Mouse (Mus musculus) left cerebral cortex, adult 2 months (tissue): ENCODE results near the gene Styx. TPM values are rescaled to one million over a fixed set of nuclear protein-coding genes. Genes with fewer than 3 reads are reported as not detected.

Experiments used
- DNase-seq, 2 experiments: peaks; one replicate each; pipeline ENCODE4 v3.0.0; 2021 to 2022; ENCODE audit warnings: low spot score in 2 of 2, mixed read lengths in 1 of 2; ENCODE audit errors: extremely low spot score in 1 of 2
- H3K27ac ChIP-seq: fragments of 200-600 bp; 2 replicates; pipeline ENCODE4 v1.8.1; 2022
- H3K4me3 ChIP-seq: fragments of 200-600 bp; 2 replicates; pipeline ENCODE4 v1.8.1; 2022
- CTCF ChIP-seq: fragments of 200-600 bp; IDR thresholded peaks from 2 replicates; pipeline ENCODE4 v1.8.1; 2022; ENCODE audit warnings: antibody characterized with exemption, mild to moderate bottlenecking, moderate library complexity
- intact Hi-C: fragments of 180-260 bp; cut with DNase I; formaldehyde crosslinking; loops from one replicate; pipeline ENCODE4 v1.15.1; 2025
- total RNA-seq, 2 experiments: library from RNA; stranded (reverse); gene quantifications; 2 replicates each; pipeline ENCODE4 v1.2.3; 2021

Styx gene
- total RNA-seq, 2 experiments from 2014 or later: 11.0 to 14.3 TPM

- intact Hi-C loops: no loop called here
- Histone ChIP-seq H3K4me3 (no peak overlapping the region), H3K27ac (no peak overlapping the region)
- DNase-seq: no peak
- TF ChIP-seq CTCF: no peak
Observed at GRCm38 (mm10) chr14:45445445-45445844, 94.6 kb downstream of the Styx start.

DNA sequence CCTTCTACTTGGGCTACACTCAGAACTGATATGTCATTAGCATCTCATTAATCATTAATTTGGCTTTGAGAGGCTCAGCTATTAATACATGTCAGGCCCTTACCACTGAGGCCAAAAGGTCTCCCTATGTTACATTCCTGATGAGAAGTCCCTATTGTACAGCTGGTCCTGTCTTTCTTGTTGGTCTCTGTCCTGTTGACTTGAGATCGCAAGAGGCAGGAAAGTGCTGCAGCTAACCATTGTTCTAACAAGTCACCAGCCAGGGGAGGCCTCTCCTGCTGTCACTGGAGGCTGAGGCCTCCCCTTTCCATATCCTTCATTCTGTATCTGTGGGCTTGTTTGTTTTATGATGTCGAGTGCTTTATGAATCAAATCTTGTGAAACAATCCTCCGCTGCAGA is 95.9 kb downstream of the Styx start:
- no peak for TF ChIP-seq CTCF
- H3K4me3 ChIP-seq: no peak overlapping the region
- no peak overlapping the region for H3K27ac ChIP-seq
- intact Hi-C loops: no loop called here
- DNase-seq: no peak

GRCm38 (mm10) chr14:45451090-45451489 is 100.2 kb downstream of the Styx start:
- TF ChIP-seq CTCF: no peak
- DNase-seq: no peak
- intact Hi-C loops: no loop called here

DNA sequence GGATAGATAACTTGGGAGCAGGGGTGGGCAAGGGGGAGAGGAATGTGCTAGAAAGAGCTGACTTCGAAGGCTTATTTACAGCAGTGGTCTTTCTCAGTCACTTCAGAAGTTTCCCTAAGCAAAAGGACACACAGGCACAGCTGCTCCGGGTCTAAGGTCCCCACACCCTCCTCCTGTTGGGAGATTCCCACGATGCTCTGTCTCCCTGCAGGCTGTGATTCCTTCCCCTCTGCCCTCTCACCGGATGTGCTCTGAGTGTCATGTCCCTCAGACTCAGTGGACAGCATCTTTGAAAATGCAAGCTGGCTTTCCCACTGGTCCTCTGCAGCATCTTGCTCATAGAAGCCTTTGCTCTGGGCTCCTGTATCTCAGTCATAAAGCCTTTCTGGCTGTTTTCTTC is 101.3 kb downstream of the Styx start:
- H3K27ac ChIP-seq: no peak overlapping the region
- H3K4me3 ChIP-seq: no peak overlapping the region
- TF ChIP-seq CTCF: no peak
- intact Hi-C loops: no loop called here
- DNase-seq: no peak

More at GRCm38 (mm10) chr14:45451090-45451489, 100.2 kb downstream of the Styx start:
- H3K27ac ChIP-seq: no peak overlapping the region
- H3K4me3 ChIP-seq: no peak overlapping the region

GRCm38 (mm10) chr14:45452861-45453512 is 102.1 kb downstream of the Styx start:
- intact Hi-C loops: no loop called here
- no peak for DNase-seq
- Histone ChIP-seq H3K4me3 (no peak overlapping the region), H3K27ac (no peak overlapping the region)
- TF ChIP-seq CTCF: no peak

- DNase-seq: no peak
- TF ChIP-seq CTCF: no peak
- intact Hi-C loops: no loop called here
- H3K27ac ChIP-seq: no peak overlapping the region
- H3K4me3 ChIP-seq: no peak overlapping the region
Observed at GRCm38 (mm10) chr14:45453538-45454233, 102.8 kb downstream of the Styx start.

- Histone ChIP-seq H3K4me3 (no peak overlapping the region), H3K27ac (no peak overlapping the region)
- TF ChIP-seq CTCF: no peak
- DNase-seq: no peak
- intact Hi-C loops: no loop called here
Observed at GRCm38 (mm10) chr14:45455651-45456501, 105.0 kb downstream of the Styx start.

GRCm38 (mm10) chr14:45456502-45456846 is 105.6 kb downstream of the Styx start:
- intact Hi-C loops: no loop called here
- DNase-seq: no peak
- Histone ChIP-seq H3K4me3 (no peak overlapping the region), H3K27ac (no peak overlapping the region)
- TF ChIP-seq CTCF: no peak

DNA sequence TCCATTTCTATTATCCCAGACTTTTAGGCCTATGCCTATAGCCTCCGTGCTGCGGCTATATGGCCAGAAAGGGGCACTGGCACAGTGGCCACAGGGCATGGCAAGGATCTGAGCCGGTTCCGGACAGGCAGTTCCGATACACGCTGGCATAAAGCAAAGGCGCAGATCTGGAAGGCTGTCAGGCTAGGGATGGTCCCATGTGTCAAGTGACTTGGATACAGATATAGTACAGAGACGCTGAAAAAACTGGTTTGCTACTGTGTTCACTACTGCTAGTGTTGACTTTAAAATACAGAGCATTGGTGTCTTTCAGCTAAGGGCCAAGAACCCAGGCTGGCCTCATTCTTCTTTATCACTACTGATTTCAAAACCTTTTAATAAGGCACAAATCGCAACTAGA is 106.1 kb downstream of the Styx start:
- no peak for TF ChIP-seq CTCF
- H3K4me3 ChIP-seq: no peak overlapping the region
- no peak overlapping the region for H3K27ac ChIP-seq
- intact Hi-C loops: no loop called here
- DNase-seq: no peak

GRCm38 (mm10) chr14:45459877-45460276 is 109.0 kb downstream of the Styx start:
- Histone ChIP-seq H3K27ac (no peak overlapping the region), H3K4me3 (no peak overlapping the region)
- no peak for DNase-seq
- intact Hi-C loops: loop anchor here (5.0 kb wide), 2 partner anchors 67 to 142 kb away; no protein-coding TSS in a partner anchor
- no peak for TF ChIP-seq CTCF

GRCm38 (mm10) chr14:45460491-45460890 is 109.6 kb downstream of the Styx start:
- H3K4me3 ChIP-seq: no peak overlapping the region
- DNase-seq: no peak
- no peak; the same call in none of the 2 replicates for TF ChIP-seq CTCF
- no peak overlapping the region for H3K27ac ChIP-seq
- intact Hi-C loops: loop anchor here (5.0 kb wide), 2 partner anchors 67 to 142 kb away; no protein-coding TSS in a partner anchor

- no peak overlapping the region for H3K4me3 ChIP-seq
- no peak overlapping the region for H3K27ac ChIP-seq
- no peak for DNase-seq
- intact Hi-C loops: loop anchor here (5.0 kb wide), 2 partner anchors 65 to 140 kb away; no protein-coding TSS in a partner anchor
- no peak for TF ChIP-seq CTCF
Observed at GRCm38 (mm10) chr14:45461945-45462344, 111.1 kb downstream of the Styx start.
